Mouse (Mus musculus): Measurements from ENCODE around the gene Cdh13.

DNA sequence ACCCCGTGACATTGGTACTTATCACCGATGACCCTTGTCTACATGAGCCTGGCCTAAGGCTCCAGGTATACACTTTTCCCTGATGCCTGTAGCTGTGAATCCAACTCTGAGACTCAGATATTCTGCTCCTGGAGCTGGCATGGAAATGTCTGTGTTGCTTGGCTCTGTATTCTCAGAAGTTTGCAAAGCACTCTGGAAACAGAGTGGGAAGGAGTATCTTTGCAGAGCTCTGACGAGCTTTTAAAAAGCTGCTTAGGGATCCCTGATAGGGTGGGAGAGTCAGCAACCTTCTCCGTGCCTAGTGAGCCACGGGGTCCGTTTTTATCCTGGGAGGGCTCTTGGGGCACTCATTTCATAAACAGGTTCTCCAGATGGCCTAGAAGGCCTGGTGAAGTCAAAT, 526.1 kb downstream of the Cdh13 start:
- TF ChIP-seq CTCF (IDR thresholded peaks at IDR 0.05; ENCODE audit: borderline replicate concordance, insufficient read depth, low read depth, low read length) (no peak), POLR2A (IDR thresholded peaks at IDR 0.05; ENCODE audit: borderline replicate concordance, insufficient read depth, low read length) (no peak)
